Mouse (Mus musculus) stomach, postnatal 0 days (tissue): Measurements from ENCODE around the gene Prdm11. TPM values are rescaled to one million over a fixed set of nuclear protein-coding genes. Genes with fewer than 3 reads are reported as not detected.

Experiments used
- ATAC-seq: fragments of 200-750 bp; cut with Nextera tagmentation; 2 replicates; pipeline ENCODE4 v1.8.0; 2017; ENCODE audit not compliant: low FRiP score, low TSS enrichment
- DNase-seq: peaks from one replicate; pipeline ENCODE4 v3.0.0-alpha.2; 2016; ENCODE audit warnings: low spot score
- H3K27ac ChIP-seq: fragments of 300-500 bp; sonication (generic); replicated peaks from 2 replicates; pipeline ENCODE4 v1.5.1; 2014; ENCODE audit warnings: mild to moderate bottlenecking, control low read depth
- H3K27me3 ChIP-seq: fragments of 300-500 bp; sonication (generic); 2 replicates; pipeline ENCODE4 v1.6.1; 2014; ENCODE audit warnings: low read length; ENCODE audit not compliant: control insufficient read depth, insufficient read depth
- H3K36me3 ChIP-seq: fragments of 300-500 bp; sonication (generic); 2 replicates; pipeline ENCODE4 v1.6.1; 2014; ENCODE audit warnings: low read length, mixed read lengths; ENCODE audit not compliant: control insufficient read depth, insufficient read depth
- H3K4me1 ChIP-seq: fragments of 300-500 bp; sonication (generic); replicated peaks from 2 replicates; pipeline ENCODE4 v1.6.1; 2014; ENCODE audit warnings: antibody characterized with exemption; ENCODE audit not compliant: control insufficient read depth, insufficient read depth
- H3K4me2 ChIP-seq: fragments of 300-500 bp; sonication (generic); replicated peaks from 2 replicates; pipeline ENCODE4 v1.6.1; 2014; ENCODE audit warnings: low read depth, mild to moderate bottlenecking, control low read depth, moderate library complexity
- H3K4me3 ChIP-seq: fragments of 300-500 bp; sonication (generic); 2 replicates; pipeline ENCODE4 v1.5.1; 2014; ENCODE audit warnings: low read depth, low read length, control low read depth
- H3K9ac ChIP-seq: fragments of 300-500 bp; sonication (generic); 2 replicates; pipeline ENCODE4 v1.6.1; 2014; ENCODE audit warnings: mild to moderate bottlenecking, low read length, control low read depth, mixed read lengths
- H3K9me3 ChIP-seq: fragments of 300-500 bp; sonication (generic); 2 replicates; pipeline ENCODE4 v1.6.1; 2016; ENCODE audit warnings: low read length; ENCODE audit not compliant: control insufficient read depth
- CTCF ChIP-seq: IDR thresholded peaks from 2 replicates; pipeline ENCODE4 v1.5.1; 2016; ENCODE audit warnings: antibody characterized with exemption, low read depth, mild to moderate bottlenecking, moderate library complexity
- EP300 ChIP-seq: optimal IDR thresholded peaks from 2 replicates; pipeline ENCODE3; 2016; ENCODE audit warnings: antibody characterized with exemption
- WGBS: fragments of 180-500 bp; shearing (Covaris S2); extraction: QIAGEN DNeasy Blood & Tissue Kit; methylation state at CpG from one replicate; pipeline ENCODE4 v1.1.7; 2014; 5-methylcytosine and 5-hydroxymethylcytosine counted together
- polyA plus RNA-seq: library from polyadenylated mRNA; unstranded; fragments of >200 nt; fragmentation: Nextera tagmentation; extraction: Ambion mirVana; gene quantifications from 2 replicates; pipeline ENCODE4 v1.2.1, GENCODE M21; 2015

The Prdm11 gene
- polyA plus RNA-seq, 1 experiment from 2014 or later: 5.8 TPM

DNA sequence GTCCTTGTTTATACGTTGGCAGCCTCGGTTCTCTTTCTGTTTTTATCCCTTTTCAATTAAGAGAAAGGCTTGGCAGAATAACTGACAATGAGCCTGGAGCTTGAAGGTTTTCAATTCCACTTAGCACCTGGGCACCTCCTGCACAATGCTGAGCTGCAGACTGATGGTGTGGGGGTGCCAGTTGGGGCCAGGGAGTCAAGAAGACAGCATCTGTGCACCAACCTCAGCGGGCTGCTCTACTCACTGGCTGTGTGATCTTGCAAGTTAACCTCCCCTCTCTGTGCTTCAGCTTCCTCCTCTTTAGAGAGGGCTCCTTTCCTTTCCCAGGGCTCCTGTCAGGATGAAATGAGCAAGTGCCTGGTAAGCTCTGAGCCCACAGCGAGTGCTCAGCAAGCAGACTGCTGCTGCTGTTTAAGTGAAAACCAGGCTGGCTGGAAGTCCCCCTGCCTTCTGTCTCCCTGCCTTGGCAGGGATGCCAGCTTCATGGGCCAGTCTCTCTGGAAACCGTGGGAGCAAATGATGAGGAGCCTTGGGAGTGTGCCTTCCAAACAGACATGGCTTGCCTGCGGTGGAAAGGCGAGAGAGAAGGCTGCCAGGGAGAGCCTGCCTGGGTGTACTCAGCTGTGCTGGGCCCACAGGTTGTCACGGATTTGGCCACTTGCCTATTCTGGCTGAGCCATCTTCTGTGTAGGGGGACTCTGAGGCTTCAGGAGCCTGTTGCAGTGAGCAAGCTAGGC, 39.5 kb upstream of the Prdm11 start:
- H3K36me3 ChIP-seq: no peaks in the 10 kb centered on the region
- ATAC-seq (no peak), DNase-seq (no peak)
- no peaks in the 10 kb centered on the region for H3K27me3 ChIP-seq
- no peaks in the 10 kb centered on the region for H3K9me3 ChIP-seq
- WGBS: 59% methylated on average over 8 of the region's 8 CpGs
- no peak overlapping the region for H3K9ac ChIP-seq
- TF ChIP-seq CTCF: no peak
- TF ChIP-seq EP300: no peak
- H3K4me1 ChIP-seq: 0 out of 2 replicates have a peak, but pooled peaks cover 2% of the 10 kb centered on the region
- H3K27ac ChIP-seq: no peak overlapping the region
- H3K4me2 ChIP-seq: no peak overlapping the region
- no peak overlapping the region for H3K4me3 ChIP-seq

DNA sequence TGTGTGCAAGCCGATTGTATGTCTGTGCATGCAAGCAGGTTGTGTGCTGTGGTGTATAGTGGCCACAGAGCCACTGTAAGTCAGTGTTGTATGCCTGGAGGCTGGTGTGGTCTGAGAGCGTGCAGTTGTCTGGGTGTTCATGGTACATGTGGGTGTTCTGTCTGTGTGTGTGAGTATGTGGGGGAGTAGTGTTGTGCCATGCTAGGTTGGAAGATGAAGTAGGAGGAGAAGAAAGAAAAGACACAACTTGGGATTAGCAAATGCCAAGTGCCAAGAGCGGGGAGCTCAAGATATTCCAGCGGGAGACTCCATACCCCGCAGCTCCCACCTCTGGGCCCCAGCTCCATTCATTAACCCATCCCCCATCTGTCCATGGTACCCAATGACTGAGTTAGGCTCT, 38.5 kb upstream of the Prdm11 start:
- WGBS: 76% methylated on average over 5 of the region's 5 CpGs

DNA sequence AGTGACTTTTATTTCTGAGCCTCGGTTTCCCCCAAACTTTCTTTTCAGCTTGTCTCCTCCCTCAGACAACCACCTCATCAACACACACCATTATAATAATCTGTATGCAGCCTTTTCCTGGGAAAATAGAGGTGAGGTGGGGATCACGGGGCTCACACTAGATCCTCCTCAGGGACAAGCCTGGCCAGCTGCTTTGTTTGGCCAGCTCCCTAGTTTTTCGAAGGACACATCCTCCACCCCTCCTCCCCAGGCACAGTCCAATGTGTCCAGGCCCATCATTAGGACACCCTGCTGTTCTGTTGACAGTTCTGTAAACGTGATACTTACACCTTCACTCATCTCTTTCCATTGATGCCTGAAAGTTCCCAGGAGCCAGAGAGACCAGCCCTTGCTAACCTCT, 37.4 kb upstream of the Prdm11 start:
- Histone ChIP-seq H3K9ac (no peak overlapping the region), H3K4me1 (no peaks in the 10 kb centered on the region), H3K4me3 (no peak overlapping the region), H3K4me2 (no peak overlapping the region), H3K9me3 (no peaks in the 10 kb centered on the region), H3K27ac (no peak overlapping the region), H3K27me3 (no peaks in the 10 kb centered on the region; the same call in 1 of the 2 replicates), H3K36me3 (no peaks in the 10 kb centered on the region)
- no peak for TF ChIP-seq CTCF
- no peak for TF ChIP-seq EP300
- 58% methylated on average over 4 of the region's 4 CpGs for WGBS
- DNase-seq (no peak), ATAC-seq (no peak)

More for the DNA sequence above, 38.5 kb upstream of the Prdm11 start:
- no peak overlapping the region for H3K9ac ChIP-seq
- TF ChIP-seq EP300: no peak
- TF ChIP-seq CTCF: no peak
- no peaks in the 10 kb centered on the region for H3K36me3 ChIP-seq
- no peak overlapping the region for H3K4me3 ChIP-seq
- H3K4me2 ChIP-seq: no peak overlapping the region
- no peak for DNase-seq
- no peaks in the 10 kb centered on the region for H3K9me3 ChIP-seq
- ATAC-seq: no peak
- H3K27ac ChIP-seq: no peak overlapping the region
- no peaks in the 10 kb centered on the region for H3K4me1 ChIP-seq
- no peaks in the 10 kb centered on the region; the same call in 1 of the 2 replicates for H3K27me3 ChIP-seq

DNA sequence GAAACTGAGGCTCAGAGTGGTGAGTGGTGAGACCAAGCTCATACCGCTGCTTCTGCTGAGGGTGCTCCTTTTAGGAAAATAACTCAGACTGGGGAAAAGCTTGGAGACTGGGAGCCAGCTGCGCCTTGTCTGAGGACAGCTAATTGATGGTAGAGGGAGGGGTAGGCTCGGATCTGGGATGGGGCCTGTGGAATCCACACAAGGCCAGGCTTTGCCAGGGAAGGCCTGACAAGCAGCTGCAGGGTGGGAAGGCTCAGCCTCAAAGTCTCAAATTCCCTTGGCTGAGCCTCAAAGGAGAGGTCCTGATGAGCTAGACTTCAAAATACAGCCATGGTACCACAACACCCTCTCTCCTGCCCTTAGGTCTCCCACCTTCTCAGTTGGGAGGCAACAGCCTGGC, 36.9 kb upstream of the Prdm11 start:
- Histone ChIP-seq H3K27ac (no peak overlapping the region), H3K27me3 (no peaks in the 10 kb centered on the region; the same call in 1 of the 2 replicates), H3K36me3 (no peaks in the 10 kb centered on the region), H3K4me1 (no peaks in the 10 kb centered on the region), H3K9ac (no peak overlapping the region), H3K4me2 (no peak overlapping the region), H3K4me3 (no peak overlapping the region), H3K9me3 (no peaks in the 10 kb centered on the region)
- DNase-seq (no peak), ATAC-seq (peak; percentile 58; the same call in 1 of the 2 replicates)
- 30% methylated on average over 3 of the region's 3 CpGs for WGBS
- TF ChIP-seq CTCF (no peak), EP300 (no peak)

DNA sequence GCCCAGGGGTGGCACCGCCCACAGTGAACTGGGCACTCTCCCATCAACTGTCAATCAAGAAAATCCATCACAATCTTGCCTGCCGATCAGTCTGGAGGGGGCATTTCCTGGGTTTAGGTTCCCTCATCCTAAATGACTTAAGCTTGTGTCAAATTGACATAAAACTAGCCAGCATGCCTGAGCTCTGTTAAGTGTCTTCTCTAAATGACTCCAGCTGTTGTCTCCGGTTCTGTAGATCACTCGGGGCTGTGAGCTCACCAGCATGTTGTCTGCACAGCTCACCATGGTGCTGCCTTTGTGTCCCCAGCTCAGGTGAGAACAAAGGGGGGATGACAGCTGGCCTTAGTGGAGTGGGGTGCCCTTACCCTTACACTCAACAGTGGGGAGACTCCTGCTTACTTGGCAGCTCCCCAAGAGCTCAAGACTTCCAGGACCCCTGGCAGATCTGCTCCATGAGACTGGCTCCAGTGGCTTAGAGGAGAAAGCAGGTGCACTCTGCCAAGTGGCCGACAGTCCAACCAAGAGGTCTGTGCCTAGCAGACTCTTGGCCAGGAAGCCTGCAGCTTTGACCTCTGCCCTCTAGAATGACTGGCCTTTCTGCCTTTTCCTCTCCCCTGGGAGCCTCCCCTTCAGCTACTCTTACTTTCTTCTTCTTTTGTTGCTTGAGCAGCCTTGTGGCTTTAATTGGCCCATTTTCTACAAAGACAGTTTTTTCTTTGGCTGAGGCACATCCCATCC, 35.1 kb upstream of the Prdm11 start:
- no peaks in the 10 kb centered on the region for H3K4me1 ChIP-seq
- no peaks in the 10 kb centered on the region; the same call in 1 of the 2 replicates for H3K27me3 ChIP-seq
- H3K4me2 ChIP-seq: no peak overlapping the region
- H3K9me3 ChIP-seq: no peaks in the 10 kb centered on the region
- no peak overlapping the region for H3K4me3 ChIP-seq
- DNase-seq (no peak), ATAC-seq (no peak)
- H3K9ac ChIP-seq: no peak overlapping the region
- H3K36me3 ChIP-seq: no peaks in the 10 kb centered on the region
- no peak overlapping the region for H3K27ac ChIP-seq
- 46% methylated on average over 5 of the region's 5 CpGs for WGBS
- TF ChIP-seq CTCF (no peak), EP300 (no peak)

DNA sequence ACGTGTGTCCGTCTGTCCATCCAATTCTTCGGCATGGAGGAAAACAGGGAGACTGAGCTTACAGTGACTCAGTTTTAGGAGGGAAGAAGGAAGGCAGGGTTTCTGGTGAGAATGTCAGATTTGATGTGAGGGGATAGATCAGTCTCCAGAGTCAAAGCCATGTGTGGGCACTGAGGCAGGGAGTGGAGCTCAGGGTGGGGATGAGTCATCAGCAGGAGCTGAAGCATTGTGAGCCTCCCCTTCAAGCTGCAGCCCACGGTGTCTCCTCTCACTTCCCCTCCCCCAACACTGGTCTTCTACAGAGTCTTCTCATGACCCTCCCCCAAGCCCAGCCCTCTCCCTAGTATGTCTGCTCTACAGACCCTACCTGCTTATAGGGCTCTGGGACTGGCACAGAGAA, 33.4 kb upstream of the Prdm11 start:
- H3K9ac ChIP-seq: no peak overlapping the region
- no peak for ATAC-seq
- H3K27ac ChIP-seq: no peak overlapping the region
- H3K4me3 ChIP-seq: no peak overlapping the region
- 76% methylated on average over 4 of the region's 4 CpGs for WGBS
- H3K27me3 ChIP-seq: no peaks in the 10 kb centered on the region; the same call in 1 of the 2 replicates
- no peak for DNase-seq
- no peaks in the 10 kb centered on the region for H3K9me3 ChIP-seq
- TF ChIP-seq EP300: no peak
- no peak for TF ChIP-seq CTCF
- H3K36me3 ChIP-seq: no peaks in the 10 kb centered on the region
- H3K4me1 ChIP-seq: no peaks in the 10 kb centered on the region
- H3K4me2 ChIP-seq: no peak overlapping the region
